Mouse (Mus musculus) layer of hippocampus, adult 11-12 months (tissue): Measurements from ENCODE around the gene Ntrk3.

Experiments
- DNase-seq: peaks from one replicate; pipeline ENCODE4 v3.0.0; 2022; ENCODE audit warnings: low spot score

The Ntrk3 gene

DNA sequence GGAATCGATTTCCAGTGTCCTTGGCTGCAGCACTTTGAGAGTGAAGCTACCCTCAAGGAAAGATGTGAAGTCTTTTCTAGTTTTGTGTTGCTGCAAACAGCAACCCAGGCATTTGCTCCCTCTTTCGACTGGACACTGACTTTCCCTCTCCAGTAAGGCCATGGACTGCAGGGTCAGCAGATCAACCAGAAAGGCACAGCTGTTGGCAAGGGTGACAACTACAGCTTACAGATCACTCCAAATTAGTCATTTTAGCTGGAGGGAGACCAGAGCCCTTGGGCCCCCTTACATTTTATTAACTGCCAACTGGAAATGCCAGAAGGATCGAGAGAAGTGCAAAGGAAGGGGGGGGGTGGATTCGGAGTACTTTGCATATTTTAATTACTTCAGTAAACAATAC, 516.9 kb downstream of the Ntrk3 start:
- DNase-seq, result no peak

DNA sequence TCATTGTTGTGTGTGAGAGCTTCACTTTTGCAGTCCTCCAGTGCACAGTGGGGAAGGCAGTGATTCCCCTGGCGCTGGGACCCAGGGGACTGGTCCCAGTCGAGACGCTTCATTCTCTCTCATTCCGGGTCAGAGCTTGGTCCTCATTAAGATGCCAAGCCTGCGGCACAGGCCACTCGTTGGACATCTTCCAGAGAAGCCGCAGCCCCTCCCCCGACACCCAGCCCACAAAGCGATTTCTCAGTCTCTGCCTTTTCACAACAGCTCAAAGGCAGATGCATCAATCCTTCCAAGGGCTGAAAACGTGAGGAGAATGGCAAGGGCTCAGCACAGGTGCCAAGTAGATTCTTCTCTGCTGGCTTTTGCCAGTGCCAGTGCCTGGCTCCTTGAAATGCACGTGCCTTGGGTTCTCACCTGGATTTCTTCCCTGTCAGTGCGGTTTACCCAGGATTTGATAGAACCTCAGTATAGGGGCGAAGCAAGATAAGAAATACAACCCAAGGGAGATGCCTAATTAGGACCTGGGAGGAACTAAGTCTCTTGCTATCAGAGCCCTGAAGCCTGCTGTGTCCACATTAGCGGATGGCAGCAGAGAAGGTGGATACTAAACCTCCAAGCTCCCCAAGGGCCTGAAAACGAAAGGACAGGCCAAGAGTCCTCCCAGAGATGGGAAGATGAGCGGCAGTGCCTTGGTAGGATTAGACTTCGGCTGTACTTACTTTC, 546.7 kb downstream of the Ntrk3 start:
- DNase-seq, result peak; percentile 51

DNA sequence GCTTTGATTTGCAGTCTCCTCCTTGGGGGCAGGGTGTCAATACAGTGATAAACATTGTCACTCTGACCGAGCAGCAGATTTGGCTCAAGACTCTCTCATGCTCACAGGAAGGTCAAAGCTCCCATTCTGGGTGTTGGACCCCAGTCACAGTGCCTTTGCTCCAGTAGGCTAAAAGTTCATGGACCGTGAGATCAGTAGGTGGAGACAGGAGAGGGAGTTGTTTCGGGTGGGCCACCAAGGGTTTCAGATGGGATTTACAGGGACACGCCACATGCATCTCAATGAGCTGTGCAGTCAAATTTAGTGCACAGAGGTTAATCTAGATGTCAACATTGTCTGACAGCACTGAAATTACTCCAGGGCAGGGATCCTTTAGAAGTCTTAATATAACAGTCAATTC, 552.2 kb downstream of the Ntrk3 start:
- DNase-seq, result no peak

DNA sequence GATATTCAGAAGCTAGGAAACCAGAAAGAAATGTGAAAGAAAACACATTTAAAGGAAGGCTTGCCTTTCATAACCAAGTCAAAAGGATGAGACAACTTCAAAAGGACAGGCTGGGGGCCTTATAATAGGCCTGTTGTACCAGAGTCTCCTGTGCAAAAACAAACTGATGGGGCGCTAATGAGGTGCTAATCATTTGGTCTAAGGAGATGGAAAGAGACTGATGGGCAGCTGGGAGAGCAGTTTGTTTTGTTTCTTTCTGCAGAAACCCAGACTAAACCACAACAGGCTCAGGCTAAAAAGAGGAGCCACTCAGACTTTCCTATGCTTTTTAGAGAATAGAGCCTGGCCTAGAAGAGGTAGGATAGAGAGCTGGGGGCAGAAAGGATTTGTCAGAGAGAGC, 554.4 kb downstream of the Ntrk3 start:
- no peak for DNase-seq

DNA sequence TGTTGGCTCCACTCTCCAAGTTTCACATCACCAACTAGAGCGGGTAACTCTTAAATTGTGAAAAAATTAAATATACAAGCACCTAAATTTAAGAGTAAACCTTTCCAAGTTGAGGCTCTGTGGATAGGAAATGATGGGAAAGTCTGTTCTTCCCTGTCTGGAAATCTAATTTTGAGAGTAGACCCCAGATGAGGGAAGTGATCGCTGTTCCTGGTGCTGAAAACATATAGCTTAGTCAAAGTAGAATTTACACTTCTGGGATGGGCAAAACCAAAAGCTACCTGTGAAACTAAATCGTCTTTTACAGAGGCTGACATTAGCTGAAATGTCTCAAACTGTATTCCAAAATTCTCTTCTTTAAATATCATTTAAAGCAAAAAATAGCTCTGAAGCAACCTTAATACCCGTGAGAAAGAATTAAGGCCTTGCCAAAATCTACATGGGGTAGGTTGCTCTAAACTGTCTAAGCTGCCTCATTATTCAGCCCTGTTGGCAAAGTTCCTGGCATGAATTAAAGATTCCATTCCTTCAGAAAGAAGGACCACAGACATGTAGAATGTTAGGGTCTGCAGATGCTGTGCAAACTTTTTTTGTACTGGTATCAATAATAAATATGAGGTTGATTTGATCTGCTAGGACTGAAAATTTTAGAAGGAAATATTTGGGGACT, 557.7 kb downstream of the Ntrk3 start:
- DNase-seq, result no peak

DNA sequence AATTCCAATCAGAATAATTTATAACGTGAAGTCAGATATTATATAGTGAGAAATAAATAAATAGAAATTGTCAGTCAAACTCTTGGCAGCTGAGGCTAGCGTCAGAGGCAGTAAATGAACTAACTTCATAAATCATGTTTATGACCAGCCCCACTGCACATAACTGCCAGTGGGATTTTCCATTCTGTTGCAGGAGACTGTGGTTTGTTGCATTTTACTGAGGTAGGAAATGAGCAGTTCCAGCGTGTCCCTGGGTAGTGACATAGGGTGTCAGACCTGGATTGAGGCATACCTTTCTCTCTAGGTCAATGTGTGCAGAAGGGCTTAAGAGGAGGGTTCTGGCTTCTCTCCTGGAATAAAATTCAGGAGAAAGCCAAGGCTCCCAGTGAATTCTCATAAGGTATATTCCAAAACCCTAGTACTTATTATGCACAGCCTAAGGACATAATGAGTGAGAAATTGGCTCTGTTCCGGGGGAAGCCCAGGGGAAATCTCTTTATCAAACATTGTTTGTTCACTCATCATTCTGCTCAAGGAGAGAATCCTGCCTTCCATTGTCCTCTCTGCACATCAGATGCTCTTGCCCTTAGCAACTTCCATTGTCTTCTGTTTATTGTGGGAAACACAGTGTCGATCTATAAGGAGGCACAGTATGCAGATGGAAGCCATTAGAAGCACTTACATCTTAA, 565.4 kb downstream of the Ntrk3 start:
- no peak for DNase-seq

DNA sequence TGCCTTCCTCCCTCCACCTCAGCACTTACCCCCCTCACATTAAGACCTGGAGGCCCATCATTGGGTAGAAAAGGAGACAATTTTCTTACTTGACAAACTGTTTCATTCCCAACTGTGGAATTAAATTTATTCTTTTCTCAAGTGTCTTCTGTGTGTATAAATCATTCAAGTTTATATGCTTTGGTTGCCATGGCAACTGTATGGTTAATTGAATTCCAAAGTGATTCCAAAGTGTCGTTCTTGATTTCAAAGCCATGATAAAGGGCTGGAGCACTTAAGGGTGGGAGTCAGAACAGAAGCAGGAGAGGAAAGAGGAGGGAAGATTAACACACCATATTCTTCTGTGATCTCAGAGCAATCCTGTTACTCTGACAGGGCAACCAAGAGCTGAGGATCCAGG, 572.3 kb downstream of the Ntrk3 start:
- no peak for DNase-seq

DNA sequence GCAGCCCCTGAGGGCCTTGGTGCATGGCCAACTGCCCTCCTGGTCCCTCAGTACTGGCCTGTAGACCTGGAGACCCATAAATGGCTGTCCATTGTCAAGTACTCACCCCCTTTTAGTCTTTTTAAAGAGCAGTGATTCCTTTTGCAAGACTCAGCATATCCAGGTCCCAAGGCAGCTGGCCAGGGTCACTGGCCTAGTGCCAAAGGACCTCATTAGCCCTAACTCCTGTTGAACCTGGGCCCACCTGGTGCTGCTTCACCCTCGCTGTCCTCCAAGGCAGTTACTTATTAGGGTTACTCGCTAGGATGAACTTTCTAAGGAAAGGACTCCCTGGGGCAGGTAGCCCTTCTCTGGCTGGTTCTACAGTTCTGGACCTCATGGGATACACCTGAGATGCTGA, 579.9 kb downstream of the Ntrk3 start:
- no peak for DNase-seq

DNA sequence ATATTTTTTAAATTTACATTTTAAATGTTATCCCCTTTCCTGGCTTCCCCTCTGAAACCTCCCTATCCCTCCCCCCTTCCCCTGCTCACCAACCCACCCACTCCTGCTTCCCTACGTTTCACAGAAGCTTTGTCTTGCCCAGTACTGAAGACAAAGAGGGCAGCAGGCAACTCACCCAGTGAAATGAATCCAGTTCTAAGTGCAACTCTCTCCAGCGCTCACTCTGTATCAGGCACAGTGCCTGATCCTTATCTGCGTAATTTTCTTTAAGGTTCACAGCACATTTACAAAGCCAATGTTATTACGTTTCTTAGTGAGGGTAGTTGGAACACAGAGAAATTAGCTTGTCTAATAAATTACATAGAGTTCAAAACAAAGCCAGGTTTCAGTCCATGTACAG, 592.6 kb downstream of the Ntrk3 start:
- DNase-seq, result no peak

DNA sequence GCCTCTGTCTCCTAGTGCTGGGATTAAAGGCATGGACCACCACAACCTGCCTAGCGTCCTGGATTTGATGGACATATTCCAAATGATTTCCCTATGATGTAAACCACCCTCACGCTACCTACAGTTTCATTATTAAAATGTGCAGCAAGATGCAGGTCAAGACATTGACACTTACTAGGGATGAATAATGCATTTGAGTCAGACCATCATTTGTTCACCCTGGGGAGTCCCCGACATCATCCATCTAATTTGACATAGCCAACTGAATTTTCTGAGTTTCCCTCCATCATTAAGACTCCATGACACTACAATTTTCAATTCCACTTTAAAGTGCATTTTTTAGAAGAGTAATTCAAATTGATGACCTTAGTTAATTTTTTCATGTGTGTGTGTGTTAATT, 593.0 kb downstream of the Ntrk3 start:
- DNase-seq, result no peak

DNA sequence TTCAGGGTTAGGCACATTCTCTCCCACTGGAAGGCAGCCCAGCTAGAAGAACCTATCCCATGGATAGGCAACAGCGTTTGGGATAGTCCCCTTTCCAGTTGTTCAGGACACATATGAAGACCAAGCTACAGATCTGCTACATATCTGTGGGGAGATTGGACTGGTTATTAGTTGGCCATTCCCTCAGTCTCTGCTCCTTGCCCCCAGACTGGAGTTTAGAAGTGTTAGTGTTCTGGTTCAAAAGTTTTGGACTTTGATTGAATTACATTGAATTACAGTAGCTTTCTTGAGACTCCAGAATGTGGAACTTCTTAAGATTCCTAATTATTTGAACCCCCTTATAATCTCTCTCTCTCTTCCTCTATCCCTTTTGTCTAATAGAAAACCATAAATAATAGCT, 607.8 kb downstream of the Ntrk3 start:
- no peak for DNase-seq
